Mouse (Mus musculus): ENCODE data around the gene Tnfsf9.

DNA sequence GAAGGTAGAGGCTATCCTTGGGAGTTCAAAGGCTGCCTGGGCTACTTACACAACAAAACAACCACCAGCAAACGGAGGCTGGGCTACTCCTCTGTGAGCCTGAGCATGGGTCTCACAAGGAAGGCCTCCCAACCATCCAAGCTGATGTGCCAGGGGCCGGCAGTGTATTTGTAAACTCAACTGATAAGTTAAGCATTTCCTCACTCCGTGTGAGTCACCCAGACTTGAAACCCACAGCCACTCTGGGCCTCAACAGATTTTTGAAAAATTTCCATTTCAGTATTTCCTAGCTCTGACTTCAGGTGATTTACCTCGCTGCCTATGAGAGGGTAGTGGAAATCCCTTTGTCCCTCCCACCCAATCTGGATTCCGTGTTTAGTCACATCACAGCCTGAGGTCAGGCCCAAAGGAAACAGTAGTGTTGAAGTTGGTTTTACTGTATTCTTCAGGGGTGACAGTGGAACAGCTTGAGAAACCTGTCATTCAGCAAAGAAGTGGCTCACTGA lies 3.6 kb downstream of the Tnfsf9 start:
- TF ChIP-seq GATA1 (IDR thresholded peaks at IDR 0.05; ENCODE audit: borderline replicate concordance, low read length) = no peak
- no peak for TF ChIP-seq FLI1 (IDR thresholded peaks at IDR 0.05; ENCODE audit: low read length)

Data from megakaryocyte, embryonic 14.5 days (primary cell).